Mouse (Mus musculus) spleen, adult 18-20 months (tissue): Measurements from ENCODE around the gene Smg1.

Source experiments
- DNase-seq, 2 experiments: peaks; one replicate each; pipeline ENCODE4 v3.0.0; 2022; ENCODE audit warnings: mixed read lengths in 2 of 2

Smg1 gene

DNA sequence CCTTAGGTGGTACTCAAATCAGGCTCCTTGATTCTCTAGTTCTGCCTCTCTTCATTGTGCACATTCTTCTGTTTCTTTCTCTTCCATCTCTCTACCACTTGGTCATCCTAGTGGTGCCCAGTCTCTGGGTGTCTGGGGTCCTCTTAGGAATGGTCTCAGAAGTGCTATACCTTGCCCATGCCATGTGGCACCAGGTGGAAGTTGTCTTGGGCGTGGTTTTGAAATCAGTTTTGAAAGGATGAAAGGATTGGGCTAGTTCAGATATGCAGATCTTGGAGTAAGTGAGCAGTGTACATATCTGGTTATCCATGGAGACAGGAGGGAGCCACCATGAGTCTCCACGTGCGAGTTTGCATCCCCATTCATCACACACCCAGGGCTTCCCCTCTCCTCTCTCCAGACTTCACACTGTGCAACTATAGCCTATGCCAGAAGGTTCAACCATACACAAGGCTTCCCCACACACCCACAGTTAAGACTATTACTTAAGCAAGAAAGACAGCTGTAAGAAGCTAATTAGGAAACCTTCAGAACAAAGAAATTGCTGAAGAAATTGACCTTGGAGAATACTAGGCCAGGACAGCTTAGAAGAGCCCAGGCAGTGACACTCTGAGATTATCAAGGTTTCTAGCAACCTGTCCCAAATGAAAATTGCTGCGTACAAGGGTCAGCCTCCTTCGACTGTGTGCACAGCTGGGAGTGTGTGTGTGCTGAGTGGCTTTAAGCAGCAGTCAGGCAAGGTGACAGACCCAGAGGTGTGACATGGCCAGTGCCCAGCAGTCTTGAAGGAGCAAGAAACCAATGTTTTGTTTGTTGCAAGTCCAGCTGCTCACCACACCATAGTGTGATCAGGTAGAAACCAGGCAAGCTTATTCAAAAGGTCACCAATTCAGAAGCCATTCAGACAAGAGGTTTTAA, 139.7 kb downstream of the Smg1 start:
- no peak for DNase-seq

DNA sequence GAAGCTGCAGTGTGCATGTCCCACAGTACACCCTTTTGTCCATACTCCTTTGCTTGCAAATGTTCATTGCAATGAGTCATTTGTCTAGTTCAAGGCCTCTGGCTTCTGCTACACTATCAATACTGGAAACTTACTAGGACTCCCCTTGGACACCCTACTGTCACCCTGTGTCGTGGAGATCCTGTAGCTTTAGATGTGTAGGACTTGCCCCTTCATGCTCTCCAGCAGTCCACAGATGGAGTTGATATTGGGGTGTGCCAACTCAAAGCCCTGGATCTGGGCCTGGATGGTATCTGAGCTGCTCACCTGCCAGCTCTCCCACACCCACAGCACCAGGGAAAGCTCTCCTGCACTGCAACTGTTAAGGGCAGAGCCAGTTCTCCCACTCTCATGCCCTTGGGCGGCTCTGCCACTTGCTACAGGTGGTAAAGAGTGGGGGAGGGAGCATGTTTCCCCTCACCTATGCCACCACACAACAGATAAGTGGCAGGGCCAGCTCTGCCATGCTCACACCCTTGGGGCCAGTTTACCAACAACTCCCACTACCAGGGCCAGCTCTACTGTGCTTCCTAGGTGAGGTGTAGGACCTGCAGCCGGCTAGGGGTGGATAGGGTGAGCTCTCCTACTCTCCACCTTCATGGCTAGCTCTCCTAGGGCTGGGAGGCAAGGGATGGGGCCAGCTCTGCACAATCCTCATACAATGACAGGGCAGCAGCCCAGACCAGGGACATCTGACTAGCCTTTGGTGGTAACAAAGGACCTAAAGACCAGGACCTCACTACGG, 140.6 kb downstream of the Smg1 start:
- no peak for DNase-seq

DNA sequence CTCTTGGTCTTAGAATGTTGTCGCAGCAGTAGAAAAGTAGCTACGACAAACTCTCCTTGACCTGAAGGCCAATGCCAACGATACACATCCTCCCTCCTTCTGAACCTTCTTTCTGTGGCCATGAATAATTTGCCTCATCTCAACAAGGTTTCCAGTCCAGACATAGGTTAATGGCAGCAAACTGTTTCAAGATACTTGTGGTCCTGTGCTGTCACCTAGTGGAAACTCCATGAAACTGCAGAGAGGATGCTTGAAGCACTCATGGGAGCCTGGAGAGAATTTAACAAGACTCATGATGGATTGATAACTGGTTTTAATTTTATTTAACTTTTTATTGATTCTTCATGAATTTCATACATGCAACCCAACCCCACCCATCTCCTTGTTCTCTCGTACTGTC, 141.2 kb downstream of the Smg1 start:
- DNase-seq, result no peak

DNA sequence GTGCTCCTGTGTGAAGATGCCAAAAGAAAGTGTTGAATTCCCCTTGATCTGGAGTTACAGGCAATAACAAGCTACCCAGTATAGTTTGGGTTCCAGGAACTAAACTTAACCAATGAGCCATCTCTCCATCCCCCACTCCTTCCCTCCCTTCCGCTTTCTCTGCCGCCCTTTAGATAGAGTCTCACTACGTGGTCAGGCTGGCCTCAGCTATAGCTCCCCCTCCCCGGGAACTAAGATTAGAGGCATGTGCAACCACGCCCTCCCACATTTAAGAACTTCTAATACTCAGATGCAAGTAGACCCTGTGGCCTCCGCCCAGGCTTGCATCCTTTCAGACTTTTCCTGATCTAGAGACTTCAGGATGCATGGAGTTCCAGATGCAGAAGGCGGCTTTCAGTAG, 145.9 kb downstream of the Smg1 start:
- DNase-seq, result no peak
